Mouse (Mus musculus): Measurements from ENCODE around the gene Hist1h1t. TPM values are rescaled to one million over a fixed set of nuclear protein-coding genes. Genes with fewer than 3 reads are reported as not detected.
"Not testable (repeated sequence)": the region's sequence is repeated elsewhere in the genome, so short reads cannot be mapped to it uniquely, and the experiment has no call there.

The Hist1h1t gene
- polyA plus RNA-seq, 1 experiment = not detected

- peaks cover 46% of the 10 kb centered on the region for H3K4me1 ChIP-seq
- TF ChIP-seq FLI1 (IDR thresholded peaks at IDR 0.05; ENCODE audit: low read length) (no peak), GATA1 (IDR thresholded peaks at IDR 0.05; ENCODE audit: borderline replicate concordance, low read length) (no peak)
- no peak overlapping the region for H3K4me3 ChIP-seq (replicated peaks)
- peaks cover 3% of the 10 kb centered on the region for H3K36me3 ChIP-seq (replicated peaks; ENCODE audit: low read length)
- H3K9me3 ChIP-seq = no peaks in the 10 kb centered on the region
- H3K27me3 ChIP-seq (replicated peaks) = no peaks in the 10 kb centered on the region
Observed at GRCm38 (mm10) chr13:23698996-23699395, 3.4 kb downstream of the Hist1h1t start.

- Histone ChIP-seq H3K4me1 (peaks cover 46% of the 10 kb centered on the region), H3K9me3 (no peaks in the 10 kb centered on the region)
Observed at GRCm38 (mm10) chr13:23699767-23700166, 4.2 kb downstream of the Hist1h1t start.

GRCm38 (mm10) chr13:23700786-23701520, 5.3 kb downstream of the Hist1h1t start:
- Histone ChIP-seq H3K4me3 (replicated peaks) (peak overlapping the region; percentile 87), H3K9me3 (no peaks in the 10 kb centered on the region), H3K36me3 (replicated peaks; ENCODE audit: low read length) (no peaks in the 10 kb centered on the region), H3K4me1 (peaks cover 44% of the 10 kb centered on the region), H3K27me3 (replicated peaks) (peaks cover 2% of the 10 kb centered on the region)
- no peak for TF ChIP-seq FLI1 (IDR thresholded peaks at IDR 0.05; ENCODE audit: low read length)
- no peak for TF ChIP-seq GATA1 (IDR thresholded peaks at IDR 0.05; ENCODE audit: borderline replicate concordance, low read length)

More at GRCm38 (mm10) chr13:23699767-23700166, 4.2 kb downstream of the Hist1h1t start:
- H3K36me3 ChIP-seq (replicated peaks; ENCODE audit: low read length) = peaks cover 2% of the 10 kb centered on the region
- no peak overlapping the region for H3K4me3 ChIP-seq (replicated peaks)
- H3K27me3 ChIP-seq (replicated peaks) = no peaks in the 10 kb centered on the region
- no peak for TF ChIP-seq GATA1 (IDR thresholded peaks at IDR 0.05; ENCODE audit: borderline replicate concordance, low read length)
- no peak for TF ChIP-seq FLI1 (IDR thresholded peaks at IDR 0.05; ENCODE audit: low read length)

GRCm38 (mm10) chr13:23702220-23702619, 6.6 kb downstream of the Hist1h1t start:
- no peak overlapping the region for H3K4me3 ChIP-seq (replicated peaks)
- TF ChIP-seq GATA1 (IDR thresholded peaks at IDR 0.05; ENCODE audit: borderline replicate concordance, low read length) (no peak), FLI1 (IDR thresholded peaks at IDR 0.05; ENCODE audit: low read length) (no peak)
- no peaks in the 10 kb centered on the region for H3K36me3 ChIP-seq (replicated peaks; ENCODE audit: low read length)
- H3K9me3 ChIP-seq = no peaks in the 10 kb centered on the region
- peaks cover 2% of the 10 kb centered on the region for H3K27me3 ChIP-seq (replicated peaks)
- H3K4me1 ChIP-seq = peaks cover 36% of the 10 kb centered on the region

GRCm38 (mm10) chr13:23702801-23703200, 7.2 kb downstream of the Hist1h1t start:
- H3K27me3 ChIP-seq (replicated peaks); H3K9me3 ChIP-seq; H3K4me3 ChIP-seq (replicated peaks); H3K36me3 ChIP-seq (replicated peaks; ENCODE audit: low read length): not testable (repeated sequence)
- H3K4me1 ChIP-seq = peaks cover 32% of the 10 kb centered on the region

- peaks cover 38% of the 10 kb centered on the region for H3K4me1 ChIP-seq
Observed at GRCm38 (mm10) chr13:23705751-23706356, 10.2 kb downstream of the Hist1h1t start.

GRCm38 (mm10) chr13:23706771-23707170, 11.2 kb downstream of the Hist1h1t start:
- TF ChIP-seq GATA1 (IDR thresholded peaks at IDR 0.05; ENCODE audit: borderline replicate concordance, low read length) (no peak), FLI1 (IDR thresholded peaks at IDR 0.05; ENCODE audit: low read length) (no peak)
- no peak overlapping the region for H3K4me3 ChIP-seq (replicated peaks)
- H3K27me3 ChIP-seq (replicated peaks) = peaks cover 37% of the 10 kb centered on the region
- peaks cover 38% of the 10 kb centered on the region for H3K4me1 ChIP-seq
- no peaks in the 10 kb centered on the region for H3K9me3 ChIP-seq
- H3K36me3 ChIP-seq (replicated peaks; ENCODE audit: low read length) = no peaks in the 10 kb centered on the region

More at GRCm38 (mm10) chr13:23705751-23706356, 10.2 kb downstream of the Hist1h1t start:
- H3K36me3 ChIP-seq (replicated peaks; ENCODE audit: low read length) = no peaks in the 10 kb centered on the region
- H3K4me3 ChIP-seq (replicated peaks) = no peak overlapping the region
- no peaks in the 10 kb centered on the region for H3K9me3 ChIP-seq
- no peak for TF ChIP-seq GATA1 (IDR thresholded peaks at IDR 0.05; ENCODE audit: borderline replicate concordance, low read length)
- TF ChIP-seq FLI1 (IDR thresholded peaks at IDR 0.05; ENCODE audit: low read length) = no peak
- peaks cover 29% of the 10 kb centered on the region for H3K27me3 ChIP-seq (replicated peaks)

- H3K4me1 ChIP-seq = peaks cover 38% of the 10 kb centered on the region
- H3K27me3 ChIP-seq (replicated peaks) = peaks cover 40% of the 10 kb centered on the region
- H3K4me3 ChIP-seq (replicated peaks) = no peak overlapping the region
- TF ChIP-seq FLI1 (IDR thresholded peaks at IDR 0.05; ENCODE audit: low read length) = no peak
- no peak for TF ChIP-seq GATA1 (IDR thresholded peaks at IDR 0.05; ENCODE audit: borderline replicate concordance, low read length)
- H3K36me3 ChIP-seq (replicated peaks; ENCODE audit: low read length) = no peaks in the 10 kb centered on the region
- H3K9me3 ChIP-seq = no peaks in the 10 kb centered on the region
Observed at GRCm38 (mm10) chr13:23708041-23708440, 12.4 kb downstream of the Hist1h1t start.

- Histone ChIP-seq H3K4me1 (peaks cover 38% of the 10 kb centered on the region), H3K36me3 (replicated peaks; ENCODE audit: low read length) (no peaks in the 10 kb centered on the region), H3K4me3 (replicated peaks) (no peak overlapping the region), H3K27me3 (replicated peaks) (peaks cover 43% of the 10 kb centered on the region), H3K9me3 (no peaks in the 10 kb centered on the region)
- TF ChIP-seq GATA1 (IDR thresholded peaks at IDR 0.05; ENCODE audit: borderline replicate concordance, low read length) = no peak
- no peak for TF ChIP-seq FLI1 (IDR thresholded peaks at IDR 0.05; ENCODE audit: low read length)
Observed at GRCm38 (mm10) chr13:23708654-23709053, 13.0 kb downstream of the Hist1h1t start.

GRCm38 (mm10) chr13:23709714-23710373, 14.2 kb downstream of the Hist1h1t start:
- Histone ChIP-seq H3K36me3 (replicated peaks; ENCODE audit: low read length) (no peaks in the 10 kb centered on the region), H3K27me3 (replicated peaks) (peaks cover 48% of the 10 kb centered on the region), H3K9me3 (no peaks in the 10 kb centered on the region), H3K4me1 (peaks cover 38% of the 10 kb centered on the region), H3K4me3 (replicated peaks) (peak overlapping the region; percentile 93)
- TF ChIP-seq GATA1 (IDR thresholded peaks at IDR 0.05; ENCODE audit: borderline replicate concordance, low read length) (no peak), FLI1 (IDR thresholded peaks at IDR 0.05; ENCODE audit: low read length) (no peak)

Data from megakaryocyte, embryonic 14.5 days (primary cell).